Mouse (Mus musculus) myocyte (in vitro differentiated cells): ENCODE results near the gene Fgd2.

Source experiments
- CEBPB ChIP-seq: IDR thresholded peaks from 2 replicates; pipeline ENCODE4 v1.6.1; 2011; ENCODE audit warnings: mild to moderate bottlenecking, moderate library complexity; ENCODE audit not compliant: poor library complexity, insufficient read depth, severe bottlenecking
- E2F4 ChIP-seq: IDR thresholded peaks from one replicate; pipeline ENCODE4 v1.6.1; 2011; ENCODE audit warnings: mild to moderate bottlenecking, control low read depth, moderate library complexity; ENCODE audit not compliant: insufficient read depth
- MAX ChIP-seq: IDR thresholded peaks from one replicate; pipeline ENCODE4 v1.6.1; 2011; ENCODE audit warnings: low read depth, mild to moderate bottlenecking, control low read depth
- MYOD1 ChIP-seq, 3 experiments: IDR thresholded peaks; one replicate each; pipeline ENCODE4 v1.6.1; 2011; ENCODE audit warnings: control low read depth in 2 of 3, low read depth in 2 of 3, mild to moderate bottlenecking in 2 of 3, moderate library complexity in 1 of 3; ENCODE audit not compliant: insufficient read length in 2 of 3, control insufficient read depth in 1 of 3
- MYOG ChIP-seq, 3 experiments: IDR thresholded peaks; one replicate each; pipeline ENCODE4 v1.6.1; 2011; ENCODE audit warnings: control low read depth in 2 of 3, low read depth in 2 of 3, mild to moderate bottlenecking in 2 of 3; ENCODE audit not compliant: insufficient read length in 2 of 3, control insufficient read depth in 1 of 3, insufficient read depth in 1 of 3
- POLR2A ChIP-seq: IDR thresholded peaks from one replicate; pipeline ENCODE4 v1.6.1; 2011; ENCODE audit warnings: low read depth, mild to moderate bottlenecking, control low read depth, moderate library complexity; ENCODE audit not compliant: insufficient read length
- POLR2AphosphoS2 ChIP-seq: IDR thresholded peaks from one replicate; pipeline ENCODE4 v1.6.1; 2011; ENCODE audit warnings: low read depth, control low read depth; ENCODE audit not compliant: insufficient read length
- TCF12 ChIP-seq: IDR thresholded peaks from one replicate; pipeline ENCODE4 v1.6.1; 2011; ENCODE audit warnings: mild to moderate bottlenecking, control low read depth; ENCODE audit not compliant: poor library complexity, insufficient read depth, severe bottlenecking
- USF1 ChIP-seq: IDR thresholded peaks from one replicate; pipeline ENCODE4 v1.6.1; 2011; ENCODE audit warnings: low read depth, mild to moderate bottlenecking, control low read depth, moderate library complexity

DNA sequence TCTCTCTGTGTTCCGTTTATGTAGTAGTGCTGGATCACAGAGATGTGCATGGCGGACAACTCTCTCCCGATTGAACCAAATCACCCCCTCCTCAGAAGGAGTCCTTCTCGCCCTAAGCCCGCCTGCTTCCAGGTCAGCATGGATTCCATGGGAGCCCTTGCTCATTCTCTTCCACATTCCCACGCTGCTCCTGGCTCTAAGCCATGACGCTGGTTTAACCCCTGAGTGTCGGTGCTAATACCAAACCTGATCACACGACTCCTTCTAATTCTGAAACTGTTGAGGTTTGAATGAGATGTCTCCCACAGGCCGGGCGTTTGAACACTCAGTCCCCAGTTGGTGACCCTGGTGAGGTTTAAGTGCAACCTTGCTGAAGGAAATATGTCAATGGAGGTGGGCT lies 21.7 kb downstream of the Fgd2 start:
- TF ChIP-seq POLR2A (no peak), POLR2AphosphoS2 (no peak), MAX (no peak), CEBPB (no peak), TCF12 (no peak), E2F4 (no peak), MYOG (IDR thresholded peaks at IDR 0.05; ENCODE audit: control insufficient read depth in 1 of 3, insufficient read depth in 1 of 3, insufficient read length in 2 of 3, low read depth in 2 of 3) (no peak), MYOD1 (IDR thresholded peaks at IDR 0.05; ENCODE audit: control insufficient read depth in 1 of 3, insufficient read length in 2 of 3, low read depth in 2 of 3) (no peak), USF1 (no peak)
